Mouse (Mus musculus) stomach, postnatal 0 days (tissue): ENCODE measurements around the gene Slc25a34.

Experiments used
- CTCF ChIP-seq: IDR thresholded peaks from 2 replicates; pipeline ENCODE4 v1.5.1; 2016; ENCODE audit warnings: antibody characterized with exemption, low read depth, mild to moderate bottlenecking, moderate library complexity
- EP300 ChIP-seq: optimal IDR thresholded peaks from 2 replicates; pipeline ENCODE3; 2016; ENCODE audit warnings: antibody characterized with exemption

GRCm38 (mm10) chr4:141664011-141664745, 40.6 kb upstream of the Slc25a34 start:
- TF ChIP-seq CTCF (no peak), EP300 (no peak)
